ENCODE assay signal across 9 mouse cellular contexts in the genomic region with DNA sequence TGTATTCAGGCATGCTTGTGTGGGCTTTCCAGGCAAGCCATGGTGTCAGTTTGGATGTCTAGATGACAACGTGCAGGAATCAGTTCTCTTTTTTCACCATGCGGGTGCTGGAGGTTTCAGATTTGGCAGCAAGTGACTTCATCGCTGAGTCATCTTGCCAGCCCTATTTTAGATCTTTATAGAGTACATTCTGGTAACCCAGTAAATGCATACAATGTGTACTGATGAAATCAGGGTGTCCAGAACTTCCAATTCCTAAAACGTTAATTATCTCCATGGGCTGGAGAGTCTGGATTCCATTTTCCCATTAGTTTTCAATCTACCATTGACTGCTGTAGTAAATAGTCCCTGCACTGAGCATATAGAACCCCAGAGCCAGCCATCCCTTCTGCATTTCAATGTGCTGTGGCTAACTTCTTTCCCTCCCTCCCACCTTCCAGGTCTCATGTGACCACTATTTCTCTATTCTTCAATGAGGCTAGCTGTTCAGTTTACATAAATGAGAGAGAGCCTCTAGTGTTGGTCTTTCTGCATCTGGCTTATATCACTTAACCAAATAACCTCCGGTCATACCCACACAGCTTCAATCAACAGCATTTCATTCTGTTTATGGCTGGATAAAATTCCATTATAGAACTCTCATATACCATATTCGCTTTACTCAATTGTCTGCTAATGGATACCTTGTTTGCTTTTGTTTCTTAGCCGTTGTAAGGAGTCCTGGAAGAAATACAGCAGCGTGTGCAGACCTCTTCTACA.
A peak's percentile ranks its signal among the peaks of the same experiment; 100 is the strongest.
DNase-seq lines count a peak whose midpoint lies in the region; ATAC-seq lines count a peak whose summit lies in the region.
"Had no signal": no experiment of that assay in that cellular context is flagged by ENCODE, and none has a peak within 500 bp of the region (broad histone marks: within the 10 kb centered on the region; RNA-seq: fewer than 3 reads in every experiment).

No protein-coding gene starts in this region.

- H3K4me1 ChIP-seq in heart, embryonic 16.5 days (ENCODE audit: control insufficient read depth, insufficient read depth, low read length): peaks cover 11% of the 10 kb centered on the region

- 35% methylated on average over 8 of the region's 8 CpGs for WGBS in heart, embryonic 16.5 days

- H3K9ac ChIP-seq in heart, embryonic 16.5 days (ENCODE audit: low read length): no peak overlapping the region

- H3K4me3 ChIP-seq in heart, embryonic 16.5 days (ENCODE audit: low read length): no peak overlapping the region

- H3K9me3 ChIP-seq in heart, embryonic 16.5 days (replicated peaks; ENCODE audit: control insufficient read depth, low read length): no peaks in the 10 kb centered on the region

- H3K27me3 ChIP-seq in heart, embryonic 16.5 days (ENCODE audit: control insufficient read depth, insufficient read depth, low read length): no peaks in the 10 kb centered on the region
- H3K27me3 ChIP-seq: Patski had no signal

- peak overlapping the region; percentile 69 for H3K27ac ChIP-seq in heart, embryonic 16.5 days (ENCODE audit: low read length)

- no peaks in the 10 kb centered on the region for H3K36me3 ChIP-seq in heart, embryonic 16.5 days (ENCODE audit: control insufficient read depth, insufficient read depth)

- H3K4me2 ChIP-seq in heart, embryonic 16.5 days (ENCODE audit: low read depth, low read length): peak overlapping the region; percentile 17; the same call in 1 of the 2 replicates

- DNase-seq in heart, adult 18-20 months: peak; percentile 27 to 37
- no peak for DNase-seq in heart, adult 8-10 months (ENCODE audit: low spot score)
- peak; percentile 63 to 69 for DNase-seq in right cerebral cortex, adult 2 months (ENCODE audit: low spot score in 2 of 2)
- DNase-seq in right cerebral cortex, postnatal 4 days: no peak
- DNase-seq in telencephalon, adult 2 months (ENCODE audit: low read depth, low spot score): peak; percentile 87
- no peak for DNase-seq in ovary, adult 18-20 months (ENCODE audit: low spot score)

- 0 out of 2 replicates have a peak, but pooled peaks have one; percentile 52 for ATAC-seq in heart, embryonic 16.5 days (replicated peaks; ENCODE audit: extremely low read depth, insufficient read depth, low FRiP score)
- ATAC-seq in monocyte, adult 5-6 weeks (replicated peaks; ENCODE audit: insufficient number of reproducible peaks, low FRiP score, low TSS enrichment, poor library complexity, severe bottlenecking): no peak
- ATAC-seq: Patski had no signal

Comparison
In these comparisons a context has a peak if more than half of its experiments do, and no peak if none do; other contexts are left out.
1. DNase-seq: peak in heart, adult 18-20 months (2 of 2), right cerebral cortex, adult 2 months (2 of 2) and telencephalon, adult 2 months (single experiment); none in heart, adult 8-10 months (single experiment), right cerebral cortex, postnatal 4 days (single experiment) and ovary, adult 18-20 months (single experiment).